Mouse (Mus musculus) spleen, adult 2 months (tissue): ENCODE data around the gene Hmga2.

Source experiments
- CTCF ChIP-seq: fragments of 200-500 bp; IDR thresholded peaks from 2 replicates; pipeline ENCODE4 v1.5.1; 2011; ENCODE audit warnings: mild to moderate bottlenecking, inconsistent platforms; ENCODE audit not compliant: insufficient read depth, insufficient read length, insufficient replicate concordance; ENCODE audit errors: extremely low read depth
- POLR2A ChIP-seq: fragments of 200-500 bp; IDR thresholded peaks from 2 replicates; pipeline ENCODE4 v1.6.1; 2011; ENCODE audit warnings: low read depth, low read length, inconsistent platforms

DNA sequence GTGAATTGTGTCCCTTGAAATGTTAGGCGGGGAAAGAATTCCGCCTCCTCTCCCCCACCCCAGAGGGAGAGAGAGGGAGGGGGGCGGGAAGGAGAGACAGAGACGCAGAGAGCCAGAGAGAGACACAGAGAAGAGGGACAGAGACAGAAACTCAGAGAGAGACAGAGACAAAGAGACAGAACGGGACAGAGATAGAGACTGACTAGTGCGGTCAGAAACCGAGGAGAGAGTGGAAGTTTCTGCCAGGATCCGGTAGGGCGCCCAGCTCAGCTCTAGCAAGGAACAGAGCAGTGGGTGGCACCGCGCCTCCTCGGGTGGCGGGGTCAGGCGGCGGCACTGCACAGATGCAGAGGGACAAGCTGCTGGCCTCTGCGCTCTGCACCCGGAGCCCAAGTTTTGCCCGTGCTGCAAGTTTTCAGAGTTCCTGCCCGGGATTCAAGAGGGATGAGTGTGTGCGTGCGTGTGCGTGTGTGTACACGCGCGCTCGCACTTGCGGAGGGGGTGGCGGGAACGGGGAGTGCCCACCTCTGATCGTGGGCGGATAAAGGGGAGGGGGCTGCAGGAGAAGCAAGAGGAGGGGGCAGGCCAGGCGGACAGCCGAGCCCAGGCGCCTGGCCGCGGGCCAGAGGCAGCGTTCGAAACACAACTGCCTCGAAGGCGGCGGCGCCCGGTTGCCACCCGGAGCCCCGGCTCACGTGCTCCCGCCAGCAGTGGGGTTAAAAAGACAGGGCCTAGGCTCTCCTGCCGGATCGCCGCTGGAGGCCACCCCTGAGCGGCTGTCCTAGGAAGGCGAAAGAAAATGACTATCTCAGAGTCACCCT, 457 bp upstream of the Hmga2 start:
- TF ChIP-seq CTCF: no peak
- TF ChIP-seq POLR2A: no peak
